ENCODE assay signal across 12 mouse cellular contexts in the genomic region with DNA sequence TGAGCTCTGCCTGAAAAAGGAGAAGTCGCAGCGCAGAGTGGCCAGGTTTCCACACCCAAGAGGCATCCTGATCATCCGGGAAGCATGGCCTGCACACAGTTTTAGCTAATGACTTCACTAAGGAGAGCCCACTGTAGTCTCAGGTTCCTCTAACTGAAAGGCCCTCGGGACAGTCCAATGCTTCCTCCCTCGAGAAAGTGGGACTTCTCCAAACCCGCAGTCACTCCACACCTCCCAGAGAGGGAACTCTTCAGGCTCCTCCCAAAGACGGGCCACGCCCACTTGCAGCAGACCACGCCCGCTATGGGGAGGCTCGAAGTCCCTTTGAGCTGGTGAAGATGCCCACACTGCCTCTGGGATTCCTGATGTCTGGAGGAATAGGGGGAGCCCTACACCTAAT. TPM values are rescaled to one million over a fixed set of nuclear protein-coding genes. Genes with fewer than 3 reads are reported as not detected.
A peak's percentile ranks its signal among the peaks of the same experiment; 100 is the strongest.
DNase-seq lines count a peak whose midpoint lies in the region; ATAC-seq and TF ChIP-seq lines count a peak whose summit lies in the region.
"Had no signal": no experiment of that assay in that cellular context is flagged by ENCODE, and none has a peak within 500 bp of the region (broad histone marks: within the 10 kb centered on the region; RNA-seq: fewer than 3 reads in every experiment).

No protein-coding gene starts in this region.

- no peaks in the 10 kb centered on the region for H3K27me3 ChIP-seq in intestine, embryonic 15.5 days (replicated peaks)
- no peaks in the 10 kb centered on the region for H3K27me3 ChIP-seq in intestine, embryonic 16.5 days (replicated peaks; ENCODE audit: control insufficient read depth, insufficient read depth, low read length)
- no peaks in the 10 kb centered on the region for H3K27me3 ChIP-seq in liver, embryonic 16.5 days (ENCODE audit: control insufficient read depth, insufficient read depth, low read depth, low read length)
- no peaks in the 10 kb centered on the region for H3K27me3 ChIP-seq in kidney, adult 2 months (replicated peaks; ENCODE audit: control insufficient read depth, insufficient read depth, low read length)

- TF ChIP-seq CTCF in kidney, adult 2 months (conservative IDR thresholded peaks at IDR 0.05; ENCODE audit: insufficient read depth, insufficient read length, low read depth, low read length) = no peak

- 76% methylated on average over 11 of the region's 11 CpGs for WGBS in intestine, embryonic 15.5 days
- WGBS in intestine, embryonic 16.5 days = 82% methylated on average over 11 of the region's 11 CpGs
- WGBS in liver, embryonic 16.5 days (ENCODE audit: insufficient replicate concordance) = 27% methylated on average over 11 of the region's 11 CpGs
- WGBS in kidney, adult 2 months = 75% methylated on average over 11 of the region's 11 CpGs

- no peaks in the 10 kb centered on the region for H3K9me3 ChIP-seq in intestine, embryonic 15.5 days
- H3K9me3 ChIP-seq in intestine, embryonic 16.5 days (ENCODE audit: control insufficient read depth, low read length) = no peaks in the 10 kb centered on the region
- no peaks in the 10 kb centered on the region for H3K9me3 ChIP-seq in liver, embryonic 16.5 days (replicated peaks; ENCODE audit: control insufficient read depth, low read length)

- 0 out of 2 replicates have a peak, but pooled peaks have one; percentile 17 for ATAC-seq in intestine, embryonic 15.5 days
- ATAC-seq in intestine, embryonic 16.5 days = no peak
- peak; percentile 60; the same call in 1 of the 2 replicates for ATAC-seq in liver, embryonic 16.5 days (ENCODE audit: low read depth)
- ATAC-seq: activated CD4-positive, CD25-positive, alpha-beta regulatory T cell, adult 4 months had no signal

- H3K9ac ChIP-seq in intestine, embryonic 15.5 days = no peak overlapping the region
- no peak overlapping the region for H3K9ac ChIP-seq in intestine, embryonic 16.5 days (ENCODE audit: low read depth, low read length)
- H3K9ac ChIP-seq in liver, embryonic 16.5 days (ENCODE audit: low read depth, low read length) = no peak overlapping the region

- no peaks in the 10 kb centered on the region for H3K36me3 ChIP-seq in intestine, embryonic 15.5 days
- H3K36me3 ChIP-seq in intestine, embryonic 16.5 days (ENCODE audit: control insufficient read depth, insufficient read depth, low read length) = no peaks in the 10 kb centered on the region
- no peaks in the 10 kb centered on the region for H3K36me3 ChIP-seq in liver, embryonic 16.5 days (ENCODE audit: control insufficient read depth, insufficient read depth)
- H3K36me3 ChIP-seq in kidney, adult 2 months (ENCODE audit: control insufficient read depth, insufficient read depth, low read length) = no peaks in the 10 kb centered on the region

- no peak for TF ChIP-seq POLR2A in kidney, adult 2 months (IDR thresholded peaks at IDR 0.05; ENCODE audit: low read depth, low read length)

- no peak overlapping the region for H3K27ac ChIP-seq in intestine, embryonic 15.5 days
- H3K27ac ChIP-seq in intestine, embryonic 16.5 days (ENCODE audit: low read length) = no peak overlapping the region
- H3K27ac ChIP-seq in liver, embryonic 16.5 days (ENCODE audit: low read length) = no peak overlapping the region
- no peak overlapping the region for H3K27ac ChIP-seq in kidney, adult 2 months (ENCODE audit: insufficient read depth, low read depth, low read length)
- H3K27ac ChIP-seq: left cerebral cortex, adult 2 months had no signal

- H3K4me1 ChIP-seq in intestine, embryonic 15.5 days (replicated peaks) = no peaks in the 10 kb centered on the region
- no peaks in the 10 kb centered on the region for H3K4me1 ChIP-seq in intestine, embryonic 16.5 days (ENCODE audit: control insufficient read depth, insufficient read depth, low read length)
- H3K4me1 ChIP-seq in liver, embryonic 16.5 days (ENCODE audit: control insufficient read depth, low read depth, low read length) = no peaks in the 10 kb centered on the region; the same call in 1 of the 2 replicates
- no peaks in the 10 kb centered on the region for H3K4me1 ChIP-seq in kidney, adult 2 months (ENCODE audit: control insufficient read depth, insufficient read depth, low read length)

- H3K4me3 ChIP-seq in intestine, embryonic 15.5 days (replicated peaks) = no peak overlapping the region
- H3K4me3 ChIP-seq in intestine, embryonic 16.5 days (ENCODE audit: low read length) = no peak overlapping the region
- H3K4me3 ChIP-seq in liver, embryonic 16.5 days (ENCODE audit: low read depth, low read length) = no peak overlapping the region
- H3K4me3 ChIP-seq in kidney, adult 2 months (ENCODE audit: insufficient read depth, low read depth, low read length) = no peak overlapping the region
- H3K4me3 ChIP-seq: left cerebral cortex, adult 2 months had no signal

- peak; percentile 45 for DNase-seq in ZHBTc4 (ENCODE audit: low read depth, low spot score)
- DNase-seq in spleen, adult 12 weeks (ENCODE audit: low spot score) = peak; percentile 10
- DNase-seq in cerebellum, postnatal 36 days = no peak
- no peak for DNase-seq in kidney, adult 2 months
- no peak for DNase-seq in gastrocnemius, postnatal 4 days (ENCODE audit: low spot score in 2 of 2)
- DNase-seq: kidney, adult 18-20 months had no signal

- no peak overlapping the region for H3K4me2 ChIP-seq in intestine, embryonic 15.5 days (replicated peaks)
- no peak overlapping the region for H3K4me2 ChIP-seq in intestine, embryonic 16.5 days (ENCODE audit: low read depth, low read length)
- no peak overlapping the region for H3K4me2 ChIP-seq in liver, embryonic 16.5 days (ENCODE audit: low read depth, low read length)

RNA-seq across cellular contexts. Expression of a gene that starts 48.4 kb away (rescaled TPM):
- 0.19 TPM in 1 of 2 replicates, not detected in the other for polyA plus RNA-seq in intestine, embryonic 15.5 days (2015; fragmentation: Nextera tagmentation; extraction: Ambion mirVana)
- polyA plus RNA-seq in intestine, embryonic 16.5 days (2015; fragmentation: Nextera tagmentation; extraction: Ambion mirVana) = not detected in 2 replicates
- not detected in 2 replicates for polyA plus RNA-seq in liver, embryonic 16.5 days (2015; fragmentation: Nextera tagmentation; extraction: Ambion mirVana)
- 4.0 and 6.5 TPM in 2 replicates for polyA plus RNA-seq in kidney, adult 2 months (2012; rRNA removed)
- not detected for total RNA-seq in gastrocnemius, postnatal 4 days (2021)
- total RNA-seq: left cerebral cortex, adult 2 months had no signal
- polyA plus RNA-seq: heart, postnatal 0 days had no signal

Comparison
In these comparisons a context has a peak if more than half of its experiments do, and no peak if none do; other contexts are left out.
1. DNase-seq: peak in ZHBTc4 (single experiment) and spleen, adult 12 weeks (single experiment); none in cerebellum, postnatal 36 days (0 of 2), kidney, adult 2 months (single experiment) and gastrocnemius, postnatal 4 days (0 of 2).